Mouse (Mus musculus): ENCODE measurements around the gene Scrt2.

DNA sequence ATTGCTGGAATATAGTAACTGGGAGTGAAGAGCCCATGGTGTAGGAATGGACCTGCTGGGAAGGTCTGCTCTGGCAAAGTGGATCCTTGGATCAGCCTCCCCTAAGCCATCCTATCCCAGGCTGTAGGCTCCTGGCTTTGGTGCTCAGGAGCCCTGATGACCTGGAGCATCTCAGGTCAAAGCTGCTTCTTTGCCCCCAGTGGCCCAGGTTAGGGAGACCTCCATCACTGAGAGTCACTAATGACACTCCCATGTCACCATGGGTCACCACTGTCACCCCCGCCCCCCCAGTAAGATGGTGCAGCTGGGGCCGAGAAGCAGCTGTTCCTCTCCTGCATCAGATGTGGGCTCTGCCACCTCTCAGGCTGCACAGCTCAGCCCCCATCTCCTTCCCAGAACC, 11.4 kb upstream of the Scrt2 start:
- TF ChIP-seq CTCF (IDR thresholded peaks at IDR 0.05; ENCODE audit: borderline replicate concordance, control insufficient read depth, extremely low read depth, insufficient read depth, low read length, poor library complexity) (no peak), POLR2A (IDR thresholded peaks at IDR 0.05; ENCODE audit: control insufficient read depth, extremely low read depth, insufficient read depth, low read length, poor library complexity) (no peak)
